Mouse (Mus musculus) lung, embryonic 14.5 days (tissue): ENCODE data around the gene Kdm5a. TPM values are rescaled to one million over a fixed set of nuclear protein-coding genes. Genes with fewer than 3 reads are reported as not detected.

Experiments used
- ATAC-seq: fragments of 200-750 bp; cut with Nextera tagmentation; 2 replicates; pipeline ENCODE4 v1.8.0; 2017; ENCODE audit warnings: mild to moderate bottlenecking, moderate TSS enrichment, moderate library complexity; ENCODE audit not compliant: insufficient read depth
- DNase-seq: peaks from one replicate; pipeline ENCODE4 v3.0.0-alpha.2; 2015
- H3K27ac ChIP-seq: fragments of 300-500 bp; sonication (generic); 2 replicates; pipeline ENCODE4 v1.5.1; 2014; ENCODE audit warnings: low read depth, mild to moderate bottlenecking, moderate library complexity
- H3K27me3 ChIP-seq: fragments of 300-500 bp; sonication (generic); 2 replicates; pipeline ENCODE4 v1.6.1; 2014; ENCODE audit warnings: low read length, control low read depth; ENCODE audit not compliant: insufficient read depth
- H3K36me3 ChIP-seq: fragments of 300-500 bp; sonication (generic); 2 replicates; pipeline ENCODE4 v1.6.1; 2014; ENCODE audit warnings: control low read depth; ENCODE audit not compliant: insufficient read depth
- H3K4me1 ChIP-seq: fragments of 300-500 bp; sonication (generic); 2 replicates; pipeline ENCODE4 v1.6.1; 2014; ENCODE audit warnings: antibody characterized with exemption, control low read depth; ENCODE audit not compliant: insufficient read depth
- H3K4me2 ChIP-seq: fragments of 300-500 bp; sonication (generic); 2 replicates; pipeline ENCODE4 v1.6.1; 2014; ENCODE audit warnings: mild to moderate bottlenecking
- H3K4me3 ChIP-seq: fragments of 300-500 bp; sonication (generic); 2 replicates; pipeline ENCODE4 v1.5.1; 2014; ENCODE audit warnings: low read depth, low read length
- H3K9ac ChIP-seq: fragments of 300-500 bp; sonication (generic); 2 replicates; pipeline ENCODE4 v1.6.1; 2014
- H3K9me3 ChIP-seq: fragments of 300-500 bp; sonication (generic); 2 replicates; pipeline ENCODE4 v1.6.1; 2016; ENCODE audit warnings: low read depth, low read length, control low read depth
- CTCF ChIP-seq: IDR thresholded peaks from 2 replicates; pipeline ENCODE4 v1.5.1; 2016; ENCODE audit warnings: antibody characterized with exemption, low read depth
- WGBS: fragments of 180-500 bp; shearing (Covaris S2); extraction: QIAGEN DNeasy Blood & Tissue Kit; methylation state at CpG from one replicate; pipeline ENCODE4 v1.1.7; 2014; 5-methylcytosine and 5-hydroxymethylcytosine counted together
- polyA plus RNA-seq: library from polyadenylated mRNA; unstranded; fragments of >200 nt; fragmentation: Nextera tagmentation; extraction: Ambion mirVana; gene quantifications from 2 replicates; pipeline ENCODE4 v1.2.1, GENCODE M21; 2014

Kdm5a gene
- polyA plus RNA-seq, 1 experiment from 2014 or later, result 46.3 TPM

- no peaks in the 10 kb centered on the region for H3K9me3 ChIP-seq
- DNase-seq (no peak), ATAC-seq (no peak)
- WGBS, result 87% methylated on average over 4 of the region's 4 CpGs
- no peaks in the 10 kb centered on the region for H3K27me3 ChIP-seq
- no peak overlapping the region for H3K27ac ChIP-seq
- H3K4me3 ChIP-seq, result no peak overlapping the region
- peaks cover 38% of the 10 kb centered on the region for H3K36me3 ChIP-seq
- H3K4me2 ChIP-seq, result no peak overlapping the region
- H3K4me1 ChIP-seq, result no peaks in the 10 kb centered on the region
- TF ChIP-seq CTCF, result no peak
- no peak overlapping the region for H3K9ac ChIP-seq
Observed at GRCm38 (mm10) chr6:120442171-120442749, 78.3 kb downstream of the Kdm5a start.

DNA sequence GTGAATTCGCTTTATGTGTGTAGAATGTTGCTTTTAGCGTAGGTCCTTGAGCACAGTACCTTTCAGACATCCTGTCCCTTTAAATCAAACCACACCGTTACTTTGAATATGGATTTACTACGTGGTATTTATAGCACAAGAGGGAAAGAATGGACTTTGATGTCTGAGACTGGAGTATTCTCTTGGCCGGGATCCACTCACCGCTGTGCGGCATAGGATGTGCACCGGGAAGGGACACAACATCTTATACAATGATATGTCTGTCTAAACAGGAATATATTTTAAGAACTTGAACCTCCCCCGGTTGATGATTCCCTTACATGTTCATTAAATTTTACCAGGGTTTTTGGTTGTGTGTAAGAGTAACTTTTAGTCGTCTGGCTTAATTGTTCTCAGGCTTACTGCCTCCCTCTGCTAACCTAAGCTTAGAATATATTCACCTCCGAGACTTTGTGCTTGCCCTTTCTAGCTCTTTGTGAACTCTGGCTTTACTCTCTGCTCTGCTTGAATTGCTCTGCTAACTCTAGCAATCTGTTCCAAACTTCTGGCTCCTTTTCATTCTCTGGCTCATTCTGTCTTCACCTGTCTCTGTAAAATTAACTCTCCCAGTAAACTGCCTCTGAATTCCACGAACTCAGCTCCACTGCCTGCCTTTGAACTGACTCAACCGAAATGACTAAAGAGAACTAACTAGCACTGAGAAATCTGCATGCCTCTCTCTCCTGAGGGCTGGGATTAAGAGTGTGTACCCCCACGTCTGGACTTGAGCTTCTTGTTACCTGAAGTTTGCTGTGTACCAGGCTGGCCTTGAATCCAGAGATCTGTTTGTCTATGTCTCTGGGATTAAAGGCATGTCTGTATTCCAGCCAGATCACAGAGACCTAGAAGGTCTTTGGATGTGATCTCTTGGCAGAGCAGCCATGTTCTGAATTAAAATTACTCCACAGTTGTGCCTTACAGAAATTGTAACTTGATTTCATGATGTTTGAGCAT lies 79.7 kb downstream of the Kdm5a start:
- Histone ChIP-seq H3K27me3 (no peaks in the 10 kb centered on the region), H3K27ac (no peak overlapping the region), H3K4me1 (no peaks in the 10 kb centered on the region), H3K4me2 (no peak overlapping the region), H3K9ac (no peak overlapping the region), H3K36me3 (peaks cover 26% of the 10 kb centered on the region), H3K9me3 (no peaks in the 10 kb centered on the region), H3K4me3 (no peak overlapping the region)
- no peak for TF ChIP-seq CTCF
- DNase-seq, result no peak
- whole genome bisulfite sequencing, result 72% methylated on average over 14 of the region's 14 CpGs
- ATAC-seq, result no peak

GRCm38 (mm10) chr6:120450208-120450607 lies 86.3 kb downstream of the Kdm5a start:
- Histone ChIP-seq H3K27me3 (no peaks in the 10 kb centered on the region), H3K4me3 (no peak overlapping the region), H3K4me1 (no peaks in the 10 kb centered on the region), H3K4me2 (no peak overlapping the region), H3K36me3 (no peaks in the 10 kb centered on the region), H3K9me3 (no peaks in the 10 kb centered on the region), H3K27ac (no peak overlapping the region), H3K9ac (no peak overlapping the region)
- 88% methylated on average over 3 of the region's 3 CpGs for WGBS
- no peak for ATAC-seq
- no peak for TF ChIP-seq CTCF
- DNase-seq, result no peak

DNA sequence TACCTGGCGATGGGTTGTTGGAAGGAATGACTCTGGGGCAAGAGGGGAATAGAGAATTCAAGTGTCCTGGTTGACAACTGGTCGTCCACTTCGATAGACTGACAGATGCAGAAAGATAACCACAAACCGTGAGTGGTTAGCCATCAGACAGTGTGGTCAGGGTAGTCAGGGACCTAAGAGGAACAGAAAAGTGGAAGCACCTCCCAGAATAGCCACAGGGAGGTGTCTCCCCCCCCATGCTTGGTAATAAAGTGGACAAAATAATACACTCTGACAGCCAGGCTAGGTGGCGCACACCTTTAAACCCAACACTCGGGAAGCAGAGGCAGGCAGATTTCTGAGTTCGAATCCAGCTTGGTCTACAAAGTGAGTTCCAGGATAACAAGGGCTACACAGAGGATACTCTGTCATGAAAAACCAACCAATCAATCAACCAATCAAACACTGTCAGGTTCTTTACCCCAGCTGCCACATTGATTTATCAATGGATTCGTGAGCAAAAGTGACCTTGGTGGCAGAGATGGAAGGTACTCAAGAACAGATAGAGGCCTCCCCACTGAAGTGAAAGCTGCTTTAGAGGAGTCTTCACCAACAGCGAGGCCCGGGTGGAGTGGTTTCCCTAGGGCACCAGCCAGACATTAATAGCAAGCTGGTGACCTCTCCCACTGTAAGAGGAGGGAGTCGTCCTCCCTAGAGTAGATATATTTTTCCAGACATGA lies 88.6 kb downstream of the Kdm5a start:
- H3K4me1 ChIP-seq, result no peaks in the 10 kb centered on the region
- 80% methylated on average over 11 of the region's 11 CpGs for WGBS
- H3K36me3 ChIP-seq, result no peaks in the 10 kb centered on the region
- no peak overlapping the region for H3K9ac ChIP-seq
- DNase-seq (no peak), ATAC-seq (no peak)
- H3K27me3 ChIP-seq, result no peaks in the 10 kb centered on the region
- no peak overlapping the region for H3K27ac ChIP-seq
- no peak overlapping the region for H3K4me2 ChIP-seq
- no peaks in the 10 kb centered on the region for H3K9me3 ChIP-seq
- no peak for TF ChIP-seq CTCF
- H3K4me3 ChIP-seq, result no peak overlapping the region

- DNase-seq (no peak), ATAC-seq (no peak)
- H3K27ac ChIP-seq, result no peak overlapping the region
- no peak overlapping the region for H3K9ac ChIP-seq
- WGBS, result 87% methylated on average over 5 of the region's 5 CpGs
- H3K27me3 ChIP-seq, result no peaks in the 10 kb centered on the region
- no peak overlapping the region for H3K4me3 ChIP-seq
- no peaks in the 10 kb centered on the region for H3K9me3 ChIP-seq
- H3K4me2 ChIP-seq, result no peak overlapping the region
- no peaks in the 10 kb centered on the region for H3K4me1 ChIP-seq
- H3K36me3 ChIP-seq, result no peaks in the 10 kb centered on the region
- no peak for TF ChIP-seq CTCF
Observed at GRCm38 (mm10) chr6:120453103-120453445, 89.2 kb downstream of the Kdm5a start.

DNA sequence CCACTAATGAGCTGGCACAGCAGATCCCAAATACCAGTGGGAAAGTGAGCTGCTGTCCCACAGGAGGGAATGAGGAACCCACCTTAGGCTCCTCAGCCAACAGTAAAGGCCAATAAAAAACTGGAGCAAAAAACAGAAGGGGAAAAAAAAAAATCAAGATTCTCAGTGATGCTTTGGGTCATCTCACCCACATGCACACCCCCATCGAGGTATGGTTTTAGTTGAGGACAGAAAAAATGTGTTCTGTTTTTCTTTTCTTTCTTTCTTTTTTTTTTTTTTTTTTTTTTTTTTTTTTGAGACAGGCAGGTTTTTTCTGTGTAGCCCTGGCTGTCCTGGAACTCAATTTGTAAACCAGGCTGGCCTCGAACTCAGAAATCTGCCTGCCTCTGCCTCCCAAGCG lies 89.6 kb downstream of the Kdm5a start:
- Histone ChIP-seq H3K4me1 (no peaks in the 10 kb centered on the region), H3K9ac (no peak overlapping the region), H3K27ac (no peak overlapping the region), H3K4me2 (no peak overlapping the region), H3K27me3 (no peaks in the 10 kb centered on the region), H3K36me3 (no peaks in the 10 kb centered on the region), H3K4me3 (no peak overlapping the region), H3K9me3 (no peaks in the 10 kb centered on the region)
- 93% methylated on average over 3 of the region's 3 CpGs for WGBS
- TF ChIP-seq CTCF, result no peak
- ATAC-seq (no peak), DNase-seq (no peak)

- TF ChIP-seq CTCF, result no peak
- H3K27me3 ChIP-seq, result no peaks in the 10 kb centered on the region
- no peak overlapping the region for H3K4me3 ChIP-seq
- DNase-seq (peak; percentile 26), ATAC-seq (no peak)
- no peaks in the 10 kb centered on the region for H3K36me3 ChIP-seq
- H3K9ac ChIP-seq, result no peak overlapping the region
- H3K27ac ChIP-seq, result no peak overlapping the region
- H3K4me2 ChIP-seq, result no peak overlapping the region
- WGBS, result 40% methylated on average over 11 of the region's 11 CpGs
- no peaks in the 10 kb centered on the region for H3K9me3 ChIP-seq
- H3K4me1 ChIP-seq, result no peaks in the 10 kb centered on the region
Observed at GRCm38 (mm10) chr6:120454627-120455077, 90.7 kb downstream of the Kdm5a start.
